Mouse (Mus musculus) thymus, postnatal 0 days (tissue): Measurements from ENCODE around the gene Tnfrsf1a. TPM values are rescaled to one million over a fixed set of nuclear protein-coding genes. Genes with fewer than 3 reads are reported as not detected.
A peak's percentile ranks its signal among the peaks of the same experiment; 100 is the strongest.
"Not testable (repeated sequence)": the region's sequence is repeated elsewhere in the genome, so short reads cannot be mapped to it uniquely, and the experiment has no call there.

ENCODE experiments used
- DNase-seq: peaks from one replicate; pipeline ENCODE4 v3.0.0-alpha.2; 2015; ENCODE audit warnings: low spot score
- polyA plus RNA-seq: library from polyadenylated mRNA; unstranded; fragments of >200 nt; fragmentation: Nextera tagmentation; extraction: Ambion mirVana; gene quantifications from 2 replicates; pipeline ENCODE4 v1.2.1, GENCODE M21; 2015

Tnfrsf1a gene
- polyA plus RNA-seq = 67.3 and 67.9 TPM in 2 replicates

- DNase-seq = no peak
Measured at GRCm38 (mm10) chr6:125348721-125349574, at the start of gene Tnfrsf1a. Gene Tnfrsf1a, plus strand, starts transcription at chr6:125349362.

- DNase-seq = no peak
Measured at GRCm38 (mm10) chr6:125300982-125301381, 48.2 kb upstream of the Tnfrsf1a start.

GRCm38 (mm10) chr6:125302231-125302982 is 46.8 kb upstream of the Tnfrsf1a start:
- DNase-seq = peak; percentile 32

- no peak for DNase-seq
Measured at GRCm38 (mm10) chr6:125303242-125303641, 45.9 kb upstream of the Tnfrsf1a start.

- not testable (repeated sequence) for DNase-seq
Measured at GRCm38 (mm10) chr6:125304408-125304807, 44.8 kb upstream of the Tnfrsf1a start.

- DNase-seq = no peak
Measured at GRCm38 (mm10) chr6:125305465-125305864, 43.7 kb upstream of the Tnfrsf1a start.

GRCm38 (mm10) chr6:125307091-125307490 is 42.1 kb upstream of the Tnfrsf1a start:
- DNase-seq = no peak

- DNase-seq = no peak
Measured at GRCm38 (mm10) chr6:125308921-125309320, 40.2 kb upstream of the Tnfrsf1a start.

GRCm38 (mm10) chr6:125309406-125309805 is 39.8 kb upstream of the Tnfrsf1a start:
- DNase-seq = no peak

- DNase-seq = no peak
Measured at GRCm38 (mm10) chr6:125312171-125312570, 37.0 kb upstream of the Tnfrsf1a start.

- DNase-seq = no peak
Measured at GRCm38 (mm10) chr6:125312581-125313355, 36.4 kb upstream of the Tnfrsf1a start.

GRCm38 (mm10) chr6:125313546-125314230 is 35.5 kb upstream of the Tnfrsf1a start, which contains the start of gene Ltbr:
Gene Ltbr, minus strand, starts transcription at chr6:125313885.
- DNase-seq = peak; percentile 20

GRCm38 (mm10) chr6:125314231-125314563 is 35.0 kb upstream of the Tnfrsf1a start:
- DNase-seq = no peak

GRCm38 (mm10) chr6:125314746-125315145 is 34.4 kb upstream of the Tnfrsf1a start:
- no peak for DNase-seq

GRCm38 (mm10) chr6:125317077-125317476 is 32.1 kb upstream of the Tnfrsf1a start:
- DNase-seq = no peak

GRCm38 (mm10) chr6:125318981-125319918 is 29.9 kb upstream of the Tnfrsf1a start:
- no peak for DNase-seq

GRCm38 (mm10) chr6:125319919-125320296 is 29.3 kb upstream of the Tnfrsf1a start:
- DNase-seq = no peak

GRCm38 (mm10) chr6:125320323-125320722 is 28.8 kb upstream of the Tnfrsf1a start, which contains the start of gene Scnn1a:
Gene Scnn1a, plus strand, starts transcription at chr6:125320659.
- no peak for DNase-seq

- DNase-seq = no peak
Measured at GRCm38 (mm10) chr6:125321114-125321855, 27.9 kb upstream of the Tnfrsf1a start.
